Mouse (Mus musculus) liver, postnatal 0 days (tissue): ENCODE measurements at regions not wholly inside any gene's neighbourhood (a gene's known extent, or its start where the extent isn't known, plus 50 kb on each side); places are given as distances from the start of the nearest gene placed in this dataset.

Experiments used
- ATAC-seq: fragments of 200-750 bp; cut with Nextera tagmentation; 2 replicates; pipeline ENCODE4 v1.8.0; 2017; ENCODE audit warnings: mild to moderate bottlenecking, moderate library complexity
- DNase-seq: peaks from one replicate; pipeline ENCODE4 v3.0.0-alpha.2; 2016
- H3K27ac ChIP-seq: fragments of 300-500 bp; sonication (generic); 2 replicates; pipeline ENCODE4 v1.5.1; 2014; ENCODE audit warnings: antibody characterized with exemption, moderate library complexity, mild to moderate bottlenecking, low read depth
- H3K27me3 ChIP-seq: fragments of 300-500 bp; sonication (generic); 2 replicates; pipeline ENCODE4 v1.6.1; 2014; ENCODE audit warnings: low read length, control low read depth, mixed read lengths; ENCODE audit not compliant: insufficient read depth
- H3K36me3 ChIP-seq: fragments of 300-500 bp; sonication (generic); replicated peaks from 2 replicates; pipeline ENCODE4 v1.6.1; 2014; ENCODE audit warnings: mild to moderate bottlenecking, control low read depth, low read length, moderate library complexity, mixed read lengths; ENCODE audit not compliant: insufficient read depth
- H3K4me1 ChIP-seq: fragments of 300-500 bp; sonication (generic); 2 replicates; pipeline ENCODE4 v1.6.1; 2014; ENCODE audit warnings: antibody characterized with exemption, mild to moderate bottlenecking, control low read depth; ENCODE audit not compliant: insufficient read depth
- H3K4me2 ChIP-seq: fragments of 300-500 bp; sonication (generic); 2 replicates; pipeline ENCODE4 v1.6.1; 2014; ENCODE audit warnings: low read depth, mild to moderate bottlenecking, low read length, moderate library complexity, mixed read lengths
- H3K4me3 ChIP-seq: fragments of 300-500 bp; sonication (generic); 2 replicates; pipeline ENCODE4 v1.5.1; 2014; ENCODE audit warnings: low read depth, low read length
- H3K9ac ChIP-seq: fragments of 300-500 bp; sonication (generic); replicated peaks from 2 replicates; pipeline ENCODE4 v1.6.1; 2014; ENCODE audit warnings: mild to moderate bottlenecking, moderate library complexity
- H3K9me3 ChIP-seq: fragments of 300-500 bp; sonication (generic); 2 replicates; pipeline ENCODE4 v1.6.1; 2016; ENCODE audit warnings: mild to moderate bottlenecking, control low read depth, low read length, mixed read lengths
- CTCF ChIP-seq: sonication (generic); IDR thresholded peaks from 2 replicates; pipeline ENCODE4 v1.5.1; 2016; ENCODE audit warnings: antibody characterized with exemption, low read depth
- EP300 ChIP-seq: IDR thresholded peaks from 2 replicates; pipeline ENCODE4 v1.6.1; 2016; ENCODE audit warnings: antibody characterized with exemption, low read depth, mild to moderate bottlenecking
- WGBS: fragments of 180-500 bp; shearing (Covaris S2); extraction: QIAGEN DNeasy Blood & Tissue Kit; methylation state at CpG from one replicate; pipeline ENCODE4 v1.1.7; 2014; ENCODE audit not compliant: insufficient replicate concordance; 5-methylcytosine and 5-hydroxymethylcytosine counted together

DNA sequence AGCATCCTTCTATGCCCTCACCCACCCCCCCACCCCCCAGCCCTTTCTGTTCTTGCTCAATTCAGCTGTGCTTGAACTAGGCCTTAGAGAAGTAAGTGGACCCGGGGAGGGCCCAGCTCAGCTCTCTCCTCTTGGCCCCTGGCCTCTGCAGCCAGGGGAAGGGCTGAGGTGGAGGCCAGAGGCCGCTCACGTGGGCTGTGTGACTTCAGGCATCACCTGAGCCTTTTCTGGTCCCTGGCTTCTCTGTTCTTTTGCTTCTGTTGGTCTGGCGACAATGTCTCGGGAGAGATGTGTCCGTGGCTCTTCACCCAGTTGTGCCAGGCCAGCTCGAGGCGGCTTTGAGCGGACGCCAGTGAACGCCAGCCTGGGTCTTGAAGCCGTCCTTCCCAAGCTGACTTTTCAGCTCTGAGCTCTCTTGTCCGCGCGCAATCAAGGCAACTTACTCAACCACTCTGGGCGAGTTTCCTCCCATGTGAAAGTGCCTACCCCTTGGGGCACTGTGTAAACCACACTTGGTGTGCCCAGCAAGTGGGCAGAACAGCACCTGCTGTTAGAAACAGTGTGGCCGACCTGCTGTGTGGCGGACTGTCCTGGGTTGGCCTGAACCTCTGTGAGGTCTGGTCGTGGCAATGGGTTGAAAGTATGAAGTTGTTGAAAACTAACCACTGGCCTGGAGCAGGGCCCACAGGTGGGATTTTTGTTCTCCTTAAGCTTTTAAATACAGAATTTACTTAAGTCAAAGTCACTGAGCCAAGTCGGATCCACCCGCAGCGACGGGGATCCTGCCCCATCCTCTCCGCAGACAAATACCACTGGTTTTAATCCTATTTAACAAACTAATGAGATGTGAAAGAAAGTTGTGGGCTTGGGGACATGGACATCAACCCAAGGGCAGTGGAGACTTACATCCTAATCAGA lies 86.9 kb upstream of the Tmem189 start:
- Histone ChIP-seq H3K27ac (peak overlapping the region; percentile 98), H3K4me1 (peaks cover 51% of the 10 kb centered on the region), H3K9ac (peak overlapping the region; percentile 77; the same call in 1 of the 2 replicates), H3K4me2 (peak overlapping the region; percentile 87), H3K9me3 (no peaks in the 10 kb centered on the region), H3K4me3 (peak overlapping the region; percentile 55), H3K27me3 (no peaks in the 10 kb centered on the region), H3K36me3 (no peaks in the 10 kb centered on the region)
- ATAC-seq (no peak), DNase-seq (no peak)
- 76% methylated on average over 24 of the region's 24 CpGs for WGBS
- TF ChIP-seq EP300 (no peak), CTCF (no peak)

DNA sequence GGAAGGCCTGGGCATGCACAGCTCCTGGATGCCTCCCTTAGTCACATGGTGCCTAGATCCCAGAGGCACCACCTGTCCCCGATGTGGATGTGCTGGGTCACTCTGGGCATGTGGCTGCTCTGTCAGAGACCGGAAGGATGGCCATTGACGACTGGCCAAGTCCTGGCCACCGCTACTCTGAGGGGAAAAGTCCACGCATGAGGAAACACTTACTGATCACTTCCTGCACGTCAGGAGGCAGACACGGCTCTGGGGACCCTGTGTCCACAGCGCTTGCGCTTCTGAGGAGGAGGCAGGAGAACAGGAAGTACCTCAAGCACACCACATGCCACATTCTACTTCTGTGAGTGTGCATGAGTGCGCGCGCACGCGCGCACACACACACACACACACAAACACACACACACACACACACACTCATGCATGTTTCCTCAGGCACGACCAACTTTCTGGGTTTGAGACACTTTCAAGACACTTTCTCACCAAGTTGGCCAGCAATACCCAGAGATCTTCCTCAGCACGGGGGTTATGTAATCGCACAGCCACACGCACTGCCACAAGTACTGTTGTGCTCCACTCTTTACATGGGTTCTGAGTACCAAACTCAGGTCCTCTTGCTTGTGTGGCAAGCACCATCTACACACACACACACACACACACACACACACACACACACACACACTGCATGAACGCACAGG lies 85.7 kb upstream of the Tmem189 start:
- TF ChIP-seq CTCF, result no peak
- TF ChIP-seq EP300, result peak; percentile 92
- Histone ChIP-seq H3K27ac (peak overlapping the region; percentile 98), H3K4me1 (peaks cover 45% of the 10 kb centered on the region), H3K9me3 (no peaks in the 10 kb centered on the region), H3K4me3 (no peak overlapping the region), H3K36me3 (no peaks in the 10 kb centered on the region), H3K4me2 (0 out of 2 replicates have a peak overlapping the region, but pooled peaks have one; percentile 9), H3K27me3 (no peaks in the 10 kb centered on the region), H3K9ac (peak overlapping the region; percentile 41)
- WGBS, result 34% methylated on average over 20 of the region's 20 CpGs
- ATAC-seq (peak; percentile 56), DNase-seq (peak; percentile 73)

DNA sequence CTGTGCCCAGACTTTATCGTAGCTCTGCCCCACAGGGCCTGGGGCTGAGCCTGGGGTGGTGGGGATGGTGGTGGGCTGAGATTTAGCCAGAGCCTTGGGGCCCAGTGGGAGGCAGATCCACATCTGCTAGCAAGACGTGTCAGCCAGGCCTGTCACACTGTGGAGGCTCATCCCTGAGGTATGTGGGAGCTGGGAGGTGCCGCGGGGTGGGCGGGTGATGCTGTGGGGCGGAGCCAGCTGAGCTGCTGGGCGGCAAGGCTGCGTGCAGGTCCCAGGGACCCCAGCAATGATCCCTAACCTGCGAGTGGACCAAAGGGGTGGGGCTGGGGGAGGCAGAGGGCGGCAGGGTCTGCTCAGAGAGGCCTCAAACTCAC lies 85.2 kb upstream of the Tmem189 start:
- Histone ChIP-seq H3K36me3 (no peaks in the 10 kb centered on the region), H3K27me3 (no peaks in the 10 kb centered on the region), H3K4me1 (peaks cover 45% of the 10 kb centered on the region), H3K9ac (peak overlapping the region; percentile 41), H3K4me2 (no peak overlapping the region), H3K9me3 (no peaks in the 10 kb centered on the region), H3K27ac (peak overlapping the region; percentile 87), H3K4me3 (no peak overlapping the region)
- WGBS, result 22% methylated on average over 8 of the region's 10 CpGs
- DNase-seq (peak; percentile 60), ATAC-seq (peak; percentile 16)
- TF ChIP-seq EP300 (no peak), CTCF (no peak)

DNA sequence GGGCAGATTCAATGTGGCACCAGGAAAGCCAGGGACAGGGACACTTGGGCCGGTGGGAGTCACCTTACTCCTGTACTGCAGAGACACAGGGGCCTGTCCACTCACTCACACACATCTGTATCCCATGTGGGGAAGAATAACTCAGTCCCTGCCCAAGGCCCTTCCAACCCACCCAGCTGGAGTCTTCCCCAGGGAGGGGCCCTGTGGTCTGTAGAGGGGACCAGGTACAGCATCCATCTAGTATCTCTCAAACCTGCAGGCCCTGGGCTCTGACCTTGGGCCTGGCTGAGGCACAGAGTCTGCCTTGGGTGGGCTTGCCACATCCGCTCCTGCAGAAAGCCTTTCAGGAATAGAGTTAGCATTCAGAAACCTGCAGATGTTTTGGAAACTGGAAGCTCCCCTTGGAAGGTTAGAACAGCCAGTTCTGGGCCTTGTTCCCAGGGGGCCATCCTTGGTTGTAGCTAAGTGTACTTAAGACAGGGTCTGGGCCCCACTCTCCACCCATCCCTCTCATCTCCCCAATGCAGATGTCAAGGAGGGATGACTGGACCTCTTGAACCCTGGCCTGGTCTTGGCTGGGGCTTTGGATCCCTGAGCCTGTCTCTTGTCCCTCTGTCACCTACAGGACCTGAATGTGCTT lies 84.7 kb upstream of the Tmem189 start:
- Histone ChIP-seq H3K36me3 (no peaks in the 10 kb centered on the region), H3K9ac (peak overlapping the region; percentile 41), H3K27me3 (no peaks in the 10 kb centered on the region), H3K9me3 (no peaks in the 10 kb centered on the region), H3K4me2 (no peak overlapping the region), H3K4me1 (peaks cover 45% of the 10 kb centered on the region), H3K27ac (peak overlapping the region; percentile 87), H3K4me3 (no peak overlapping the region)
- ATAC-seq, result no peak
- DNase-seq, result no peak
- WGBS, result 83% methylated on average over 2 of the region's 2 CpGs
- no peak for TF ChIP-seq EP300
- TF ChIP-seq CTCF, result no peak

DNA sequence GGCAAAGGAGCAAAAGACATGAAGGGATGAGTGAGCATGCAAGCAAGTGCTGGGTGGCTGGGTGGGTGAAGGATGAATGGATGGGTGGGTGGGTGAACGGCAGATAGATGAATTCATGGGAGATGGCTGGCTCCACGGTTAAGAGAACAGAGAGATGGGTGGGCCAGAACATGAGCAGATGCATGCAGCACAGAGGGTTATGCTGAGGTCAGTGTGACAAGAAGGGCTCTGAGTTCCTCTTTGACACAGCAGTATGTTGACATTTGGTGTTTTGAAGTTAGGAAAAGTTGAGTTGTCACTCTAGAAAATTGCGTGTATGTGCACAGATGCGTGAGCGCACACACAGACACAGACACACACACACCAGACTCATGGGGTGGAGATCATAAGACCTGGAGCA lies 83.2 kb upstream of the Tmem189 start:
- ATAC-seq, result no peak
- DNase-seq, result no peak
- H3K9ac ChIP-seq, result no peak overlapping the region
- no peaks in the 10 kb centered on the region for H3K36me3 ChIP-seq
- H3K9me3 ChIP-seq, result no peaks in the 10 kb centered on the region
- H3K27me3 ChIP-seq, result no peaks in the 10 kb centered on the region
- no peak overlapping the region for H3K4me3 ChIP-seq
- TF ChIP-seq CTCF, result no peak
- 0 out of 2 replicates have a peak, but pooled peaks have one; percentile 37 for TF ChIP-seq EP300
- 71% methylated on average over 5 of the region's 5 CpGs for WGBS
- H3K27ac ChIP-seq, result peak overlapping the region; percentile 61; the same call in 1 of the 2 replicates
- no peak overlapping the region for H3K4me2 ChIP-seq
- peaks cover 34% of the 10 kb centered on the region for H3K4me1 ChIP-seq

DNA sequence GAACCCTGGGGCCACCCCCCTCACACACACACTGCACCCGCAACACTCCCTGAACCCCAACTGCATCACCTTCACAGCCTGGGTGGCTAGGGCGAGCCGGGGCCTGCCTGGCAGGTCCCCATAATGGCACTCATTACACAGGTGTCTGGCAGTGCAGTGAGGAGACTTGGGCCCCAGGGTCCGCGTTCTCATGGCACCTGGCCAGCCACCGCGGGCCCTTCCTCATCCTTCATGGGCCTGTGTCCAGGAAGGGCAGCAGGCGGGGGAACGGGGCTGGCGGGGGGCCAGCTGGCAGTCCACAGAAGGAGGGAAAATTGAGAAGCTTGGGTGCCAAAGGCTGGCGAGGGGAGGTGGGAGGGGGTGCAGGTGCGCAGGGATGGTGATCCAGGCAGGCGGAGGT lies 78.3 kb upstream of the Tmem189 start:
- Histone ChIP-seq H3K27ac (no peak overlapping the region), H3K9me3 (no peaks in the 10 kb centered on the region)
- 73% methylated on average over 13 of the region's 13 CpGs for WGBS

More for the DNA sequence above, 78.3 kb upstream of the Tmem189 start:
- Histone ChIP-seq H3K4me2 (no peak overlapping the region), H3K36me3 (no peaks in the 10 kb centered on the region), H3K4me1 (peaks cover 23% of the 10 kb centered on the region), H3K27me3 (no peaks in the 10 kb centered on the region), H3K4me3 (no peak overlapping the region), H3K9ac (no peak overlapping the region)
- DNase-seq (no peak), ATAC-seq (no peak)
- TF ChIP-seq CTCF (no peak), EP300 (no peak)
